ENCODE assay signal across 8 mouse cellular contexts in the genomic region with DNA sequence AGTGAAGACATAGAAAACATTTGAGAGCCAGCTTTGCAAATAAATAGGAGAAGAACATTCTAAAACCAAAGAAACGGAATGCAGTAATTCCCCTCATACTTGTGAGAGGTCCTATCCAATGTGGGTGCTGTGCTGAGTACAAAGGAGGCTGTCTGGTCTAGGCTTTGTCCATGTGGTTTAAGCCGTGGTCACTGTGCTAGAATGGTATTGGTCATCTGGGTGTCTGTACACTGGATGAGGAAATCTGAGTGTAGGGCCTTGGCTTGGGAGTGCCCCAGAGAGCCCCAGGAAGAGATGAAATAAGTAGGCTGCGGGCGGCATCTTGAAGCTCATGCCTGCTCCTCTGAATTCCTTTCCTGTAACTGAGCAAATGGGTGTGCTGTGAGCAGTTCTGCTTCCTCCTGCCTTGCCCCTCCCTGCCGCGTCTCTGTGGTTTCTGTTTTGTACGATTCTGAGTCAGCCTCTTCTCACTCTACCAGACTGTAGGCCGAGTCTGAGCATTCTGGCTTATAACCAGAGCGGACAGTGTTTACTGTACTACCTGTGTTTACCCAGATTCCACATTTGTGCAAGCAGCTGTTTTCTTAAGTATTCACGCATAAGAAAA.
DNase-seq lines count a peak whose midpoint lies in the region; ATAC-seq and TF ChIP-seq lines count a peak whose summit lies in the region.

No protein-coding gene starts in this region.

- H3K36me3 ChIP-seq in CH12.LX (replicated peaks in 1 of 2; ENCODE audit: control insufficient read depth in 1 of 2, insufficient read depth in 1 of 2, low read length in 1 of 2) = peaks cover 12 to 30% of the 10 kb centered on the region in 2 experiments
- no peaks in the 10 kb centered on the region for H3K36me3 ChIP-seq in hindbrain, postnatal 0 days (ENCODE audit: insufficient read depth, low read length)
- H3K36me3 ChIP-seq in liver, postnatal 0 days (replicated peaks; ENCODE audit: insufficient read depth, low read length) = 0 out of 2 replicates have a peak, but pooled peaks cover 2% of the 10 kb centered on the region
- H3K36me3 ChIP-seq in small intestine, adult 2 months (ENCODE audit: control insufficient read depth, insufficient read depth, low read length) = 0 out of 2 replicates have a peak, but pooled peaks cover 2% of the 10 kb centered on the region

- TF ChIP-seq RAD21 in CH12.LX (IDR thresholded peaks at IDR 0.05; ENCODE audit: low read depth, low read length) = no peak; the same call in 1 of the 2 replicates

- no peaks in the 10 kb centered on the region for H3K27me3 ChIP-seq in CH12.LX (replicated peaks)
- H3K27me3 ChIP-seq in hindbrain, postnatal 0 days (ENCODE audit: insufficient read depth, low read length) = no peaks in the 10 kb centered on the region
- no peaks in the 10 kb centered on the region for H3K27me3 ChIP-seq in liver, postnatal 0 days (ENCODE audit: insufficient read depth, low read length)
- H3K27me3 ChIP-seq in small intestine, adult 2 months (ENCODE audit: control insufficient read depth, insufficient read depth, low read length) = no peaks in the 10 kb centered on the region

- H3K9me3 ChIP-seq in CH12.LX (replicated peaks; ENCODE audit: low read length) = peaks cover 4% of the 10 kb centered on the region
- H3K9me3 ChIP-seq in hindbrain, postnatal 0 days (ENCODE audit: low read length) = no peaks in the 10 kb centered on the region
- H3K9me3 ChIP-seq in liver, postnatal 0 days (ENCODE audit: low read length) = no peaks in the 10 kb centered on the region

- in situ Hi-C loops in CH12.LX (cut with MboI; ENCODE audit: low pct_ligation_motif_present, low pct_unique_long_range_greater_than_20kb, low sequenced_read_pairs) = no loop called here

- peak; percentile 96 for ATAC-seq in frontal cortex, adult (ENCODE audit: low TSS enrichment)
- no peak for ATAC-seq in hindbrain, postnatal 0 days
- ATAC-seq in liver, postnatal 0 days = peak; percentile 85

- no peak for TF ChIP-seq CTCF in CH12.LX (conservative IDR thresholded peaks at IDR 0.05 in 1 of 2, IDR thresholded peaks at IDR 0.05 in 1 of 2; ENCODE audit: low read depth in 2 of 2, low read length in 2 of 2)
- TF ChIP-seq CTCF in cortical plate, adult 2 months (IDR thresholded peaks at IDR 0.05; ENCODE audit: extremely low read depth, insufficient read depth, low read length) = no peak
- TF ChIP-seq CTCF in hindbrain, postnatal 0 days (IDR thresholded peaks at IDR 0.05; ENCODE audit: low read depth) = no peak
- TF ChIP-seq CTCF in liver, postnatal 0 days (IDR thresholded peaks at IDR 0.05; ENCODE audit: low read depth) = no peak
- TF ChIP-seq CTCF in small intestine, adult 2 months (IDR thresholded peaks at IDR 0.05; ENCODE audit: extremely low read depth, insufficient read length, insufficient replicate concordance, low read depth, low read length) = no peak

- H3K4me2 ChIP-seq in CH12.LX (ENCODE audit: insufficient read depth, low read depth, poor library complexity, severe bottlenecking) = peak overlapping the region; percentile 33; the same call in 1 of the 2 replicates
- no peak overlapping the region for H3K4me2 ChIP-seq in hindbrain, postnatal 0 days (ENCODE audit: low read depth, low read length)
- H3K4me2 ChIP-seq in liver, postnatal 0 days (ENCODE audit: low read depth, low read length) = peak overlapping the region; percentile 58

- H3K27ac ChIP-seq in CH12.LX (ENCODE audit: insufficient read depth, low read depth) = peak overlapping the region; percentile 52
- 0 out of 2 replicates have a peak overlapping the region, but pooled peaks have one; percentile 51 for H3K27ac ChIP-seq in cortical plate, adult 2 months (ENCODE audit: insufficient read depth, low read length)
- peak overlapping the region; percentile 52; the same call in 1 of the 2 replicates for H3K27ac ChIP-seq in hindbrain, postnatal 0 days
- peak overlapping the region; percentile 71 for H3K27ac ChIP-seq in liver, postnatal 0 days (ENCODE audit: low read depth)
- H3K27ac ChIP-seq in small intestine, adult 2 months (ENCODE audit: insufficient read depth, low read depth, low read length) = peak overlapping the region; percentile 78

- peak; percentile 54 for TF ChIP-seq POLR2A in CH12.LX (IDR thresholded peaks at IDR 0.05; ENCODE audit: low read depth, low read length)
- peak; percentile 37; the same call in 1 of the 2 replicates for TF ChIP-seq POLR2A in cortical plate, adult 2 months (IDR thresholded peaks at IDR 0.05; ENCODE audit: extremely low read depth, insufficient read depth, low read length)
- TF ChIP-seq POLR2A in small intestine, adult 2 months (IDR thresholded peaks at IDR 0.05; ENCODE audit: low read depth, low read length) = peak; percentile 20; the same call in 1 of the 2 replicates

- WGBS in hindbrain, postnatal 0 days = 84% methylated on average over 10 of the region's 10 CpGs
- WGBS in liver, postnatal 0 days (ENCODE audit: insufficient replicate concordance) = 14% methylated on average over 10 of the region's 10 CpGs
- WGBS in small intestine, adult 2 months = 7% methylated on average over 10 of the region's 10 CpGs

- no peak overlapping the region for H3K4me3 ChIP-seq in CH12.LX (replicated peaks in 1 of 3; ENCODE audit: low read depth in 2 of 3, low read length in 2 of 3, poor library complexity in 1 of 3)
- no peak overlapping the region for H3K4me3 ChIP-seq in cortical plate, adult 2 months (ENCODE audit: insufficient read depth, low read length)
- no peak overlapping the region for H3K4me3 ChIP-seq in hindbrain, postnatal 0 days (ENCODE audit: low read length)
- H3K4me3 ChIP-seq in liver, postnatal 0 days (ENCODE audit: low read depth, low read length) = 0 out of 2 replicates have a peak overlapping the region, but pooled peaks have one; percentile 1
- no peak overlapping the region for H3K4me3 ChIP-seq in small intestine, adult 2 months (ENCODE audit: low read depth, low read length)

- TF ChIP-seq EP300 in CH12.LX (IDR thresholded peaks at IDR 0.05; ENCODE audit: low read length) = peak; percentile 92
- TF ChIP-seq EP300 in liver, postnatal 0 days (IDR thresholded peaks at IDR 0.05; ENCODE audit: low read depth) = no peak

- peaks cover 11 to 62% of the 10 kb centered on the region in 2 experiments for H3K4me1 ChIP-seq in CH12.LX (ENCODE audit: control insufficient read depth in 1 of 2, insufficient read depth in 2 of 2)
- H3K4me1 ChIP-seq in cortical plate, adult 2 months (ENCODE audit: control insufficient read depth, insufficient read depth, low read length) = peaks cover 6% of the 10 kb centered on the region
- 0 out of 2 replicates have a peak, but pooled peaks cover 6% of the 10 kb centered on the region for H3K4me1 ChIP-seq in hindbrain, postnatal 0 days (ENCODE audit: insufficient read depth, low read length)
- peaks cover 12% of the 10 kb centered on the region for H3K4me1 ChIP-seq in liver, postnatal 0 days (ENCODE audit: insufficient read depth)
- peaks cover 9% of the 10 kb centered on the region for H3K4me1 ChIP-seq in small intestine, adult 2 months (ENCODE audit: control insufficient read depth, insufficient read depth, insufficient read length, low read length)

- no peak for DNase-seq in frontal cortex, postnatal 25 days (ENCODE audit: low spot score in 2 of 2)
- DNase-seq in CH12.LX (ENCODE audit: extremely low read depth) = peak; percentile 92
- DNase-seq in hindbrain, postnatal 0 days (ENCODE audit: low spot score) = no peak
- peak; percentile 75 for DNase-seq in liver, postnatal 0 days
- no peak for DNase-seq in retina, embryonic 14.5 days (ENCODE audit: low spot score)

- dilution Hi-C loops in CH12.LX (cut with MboI; ENCODE audit: extremely low pct_ligation_motif_present, extremely low pct_unique_long_range_greater_than_20kb, low sequenced_read_pairs) = no loop called here

- H3K9ac ChIP-seq in CH12.LX (ENCODE audit: insufficient read depth, low read depth) = no peak overlapping the region
- no peak overlapping the region; the same call in 1 of the 2 replicates for H3K9ac ChIP-seq in hindbrain, postnatal 0 days (replicated peaks; ENCODE audit: low read length)
- H3K9ac ChIP-seq in liver, postnatal 0 days (replicated peaks) = peak overlapping the region; percentile 5; the same call in 1 of the 2 replicates

- H3K79me2 ChIP-seq in CH12.LX (replicated peaks; ENCODE audit: control insufficient read depth, extremely low read depth, insufficient read depth, poor library complexity, severe bottlenecking) = no peaks in the 10 kb centered on the region; the same call in 1 of the 2 replicates

TF ChIP-seq in CH12.LX, 34 proteins besides CTCF, POLR2A, EP300 and RAD21 (continues in another document):
- TF ChIP-seq SIN3A (IDR thresholded peaks at IDR 0.05; ENCODE audit: low read length) = 0 out of 2 replicates have a peak, but pooled peaks have one; percentile 58
- peak; percentile 97 for TF ChIP-seq JUND (conservative IDR thresholded peaks at IDR 0.05; ENCODE audit: low read depth, low read length)
- TF ChIP-seq MAZ (IDR thresholded peaks at IDR 0.05; ENCODE audit: low read depth, low read length) = peak; percentile 100
- peak; percentile 65; the same call in 1 of the 2 replicates for TF ChIP-seq MAFK (IDR thresholded peaks at IDR 0.05; ENCODE audit: insufficient replicate concordance, low read length)
- peak; percentile 88 for TF ChIP-seq MEF2A (IDR thresholded peaks at IDR 0.05; ENCODE audit: borderline replicate concordance, low read depth, low read length)
- no peak; the same call in 1 of the 2 replicates for TF ChIP-seq NRF1 (IDR thresholded peaks at IDR 0.05; ENCODE audit: low read depth, low read length)
- peak; percentile 92 for TF ChIP-seq JUN (IDR thresholded peaks at IDR 0.05; ENCODE audit: insufficient read depth, low read depth, low read length)
- TF ChIP-seq ETS1 (conservative IDR thresholded peaks at IDR 0.05; ENCODE audit: low read depth, low read length) = peak; percentile 67
- no peak for TF ChIP-seq RCOR1 (conservative IDR thresholded peaks at IDR 0.05; ENCODE audit: low read depth, low read length)
- TF ChIP-seq ELF1 (IDR thresholded peaks at IDR 0.05; ENCODE audit: low read depth, low read length) = peak; percentile 66
- peak; percentile 74; the same call in 1 of the 2 replicates for TF ChIP-seq TBP (conservative IDR thresholded peaks at IDR 0.05; ENCODE audit: low read depth, low read length)
- no peak for TF ChIP-seq UBTF (IDR thresholded peaks at IDR 0.05; ENCODE audit: low read depth, low read length)
- TF ChIP-seq USF2 (conservative IDR thresholded peaks at IDR 0.05; ENCODE audit: low read depth, low read length) = no peak
- peak; percentile 100 for TF ChIP-seq IRF4 (IDR thresholded peaks at IDR 0.05; ENCODE audit: low read depth, low read length)
- no peak for TF ChIP-seq HCFC1 (IDR thresholded peaks at IDR 0.05; ENCODE audit: low read depth, low read length)
- no peak for TF ChIP-seq POLR2AphosphoS2 (IDR thresholded peaks at IDR 0.05; ENCODE audit: low read depth, low read length)
- peak; percentile 86 for TF ChIP-seq BHLHE40 (IDR thresholded peaks at IDR 0.05; ENCODE audit: low read depth, low read length)
- TF ChIP-seq KAT2A (IDR thresholded peaks at IDR 0.05; ENCODE audit: insufficient replicate concordance, low read length) = no peak
- 0 out of 2 replicates have a peak, but pooled peaks have one; percentile 2 for TF ChIP-seq SMC3 (IDR thresholded peaks at IDR 0.05; ENCODE audit: low read depth, low read length)

Comparison
In these comparisons a context has a peak if more than half of its experiments do, and no peak if none do; other contexts are left out.
1. DNase-seq: peak in CH12.LX (single experiment) and liver, postnatal 0 days (single experiment); none in frontal cortex, postnatal 25 days (0 of 2), hindbrain, postnatal 0 days (single experiment) and retina, embryonic 14.5 days (single experiment).
2. Peak in every context shown above with its lines, with median percentiles within 50 percentile points of each other: H3K27ac ChIP-seq and POLR2A ChIP-seq.